Mouse (Mus musculus): ENCODE measurements around the gene Mmp19.

Gene Mmp19

GRCm38 (mm10) chr10:128850339-128850738, 59.6 kb downstream of the Mmp19 start:
- DNase-seq (ENCODE audit: low read depth, low spot score) = no peak

All from mesoderm, embryonic 11.5 days (tissue).